Mouse (Mus musculus) lung, embryonic 14.5 days (tissue): ENCODE measurements around the gene Plekhh2. TPM values are rescaled to one million over a fixed set of nuclear protein-coding genes. Genes with fewer than 3 reads are reported as not detected.

ENCODE experiments used
- ATAC-seq: fragments of 200-750 bp; cut with Nextera tagmentation; 2 replicates; pipeline ENCODE4 v1.8.0; 2017; ENCODE audit warnings: mild to moderate bottlenecking, moderate TSS enrichment, moderate library complexity; ENCODE audit not compliant: insufficient read depth
- DNase-seq: peaks from one replicate; pipeline ENCODE4 v3.0.0-alpha.2; 2015
- H3K27ac ChIP-seq: fragments of 300-500 bp; sonication (generic); 2 replicates; pipeline ENCODE4 v1.5.1; 2014; ENCODE audit warnings: low read depth, mild to moderate bottlenecking, moderate library complexity
- H3K27me3 ChIP-seq: fragments of 300-500 bp; sonication (generic); 2 replicates; pipeline ENCODE4 v1.6.1; 2014; ENCODE audit warnings: low read length, control low read depth; ENCODE audit not compliant: insufficient read depth
- H3K36me3 ChIP-seq: fragments of 300-500 bp; sonication (generic); 2 replicates; pipeline ENCODE4 v1.6.1; 2014; ENCODE audit warnings: control low read depth; ENCODE audit not compliant: insufficient read depth
- H3K4me1 ChIP-seq: fragments of 300-500 bp; sonication (generic); 2 replicates; pipeline ENCODE4 v1.6.1; 2014; ENCODE audit warnings: antibody characterized with exemption, control low read depth; ENCODE audit not compliant: insufficient read depth
- H3K4me2 ChIP-seq: fragments of 300-500 bp; sonication (generic); 2 replicates; pipeline ENCODE4 v1.6.1; 2014; ENCODE audit warnings: mild to moderate bottlenecking
- H3K4me3 ChIP-seq: fragments of 300-500 bp; sonication (generic); 2 replicates; pipeline ENCODE4 v1.5.1; 2014; ENCODE audit warnings: low read depth, low read length
- H3K9ac ChIP-seq: fragments of 300-500 bp; sonication (generic); 2 replicates; pipeline ENCODE4 v1.6.1; 2014
- H3K9me3 ChIP-seq: fragments of 300-500 bp; sonication (generic); 2 replicates; pipeline ENCODE4 v1.6.1; 2016; ENCODE audit warnings: low read depth, low read length, control low read depth
- CTCF ChIP-seq: IDR thresholded peaks from 2 replicates; pipeline ENCODE4 v1.5.1; 2016; ENCODE audit warnings: antibody characterized with exemption, low read depth
- WGBS: fragments of 180-500 bp; shearing (Covaris S2); extraction: QIAGEN DNeasy Blood & Tissue Kit; methylation state at CpG from one replicate; pipeline ENCODE4 v1.1.7; 2014; 5-methylcytosine and 5-hydroxymethylcytosine counted together
- polyA plus RNA-seq: library from polyadenylated mRNA; unstranded; fragments of >200 nt; fragmentation: Nextera tagmentation; extraction: Ambion mirVana; gene quantifications from 2 replicates; pipeline ENCODE4 v1.2.1, GENCODE M21; 2014

Plekhh2 gene
- polyA plus RNA-seq, 1 experiment from 2014 or later, result 11.1 TPM

GRCm38 (mm10) chr17:84665053-84665452 is 153.4 kb downstream of the Plekhh2 start:
- no peak for TF ChIP-seq CTCF
- WGBS, result 35% methylated on average over 10 of the region's 10 CpGs
- H3K4me1 ChIP-seq, result 0 out of 2 replicates have a peak, but pooled peaks cover 2% of the 10 kb centered on the region
- H3K27me3 ChIP-seq, result no peaks in the 10 kb centered on the region
- no peaks in the 10 kb centered on the region for H3K9me3 ChIP-seq
- H3K4me2 ChIP-seq, result no peak overlapping the region
- H3K36me3 ChIP-seq, result no peaks in the 10 kb centered on the region
- DNase-seq (no peak), ATAC-seq (no peak)
- H3K9ac ChIP-seq, result no peak overlapping the region
- H3K27ac ChIP-seq, result no peak overlapping the region
- no peak overlapping the region for H3K4me3 ChIP-seq

- no peaks in the 10 kb centered on the region for H3K9me3 ChIP-seq
- H3K36me3 ChIP-seq, result no peaks in the 10 kb centered on the region
- WGBS, result 24% methylated on average over 9 of the region's 9 CpGs
- no peak overlapping the region for H3K27ac ChIP-seq
- 0 out of 2 replicates have a peak, but pooled peaks cover 2% of the 10 kb centered on the region for H3K4me1 ChIP-seq
- no peak for ATAC-seq
- H3K9ac ChIP-seq, result no peak overlapping the region
- no peak overlapping the region for H3K4me2 ChIP-seq
- no peak overlapping the region for H3K4me3 ChIP-seq
- DNase-seq, result no peak
- no peaks in the 10 kb centered on the region for H3K27me3 ChIP-seq
- TF ChIP-seq CTCF, result no peak
Observed at GRCm38 (mm10) chr17:84665691-84666090, 154.0 kb downstream of the Plekhh2 start.

GRCm38 (mm10) chr17:84667848-84668247 is 156.2 kb downstream of the Plekhh2 start:
- 78% methylated on average over 3 of the region's 3 CpGs for WGBS
- H3K27ac ChIP-seq, result no peak overlapping the region
- no peak overlapping the region for H3K9ac ChIP-seq
- no peaks in the 10 kb centered on the region for H3K9me3 ChIP-seq
- no peak overlapping the region for H3K4me2 ChIP-seq
- no peaks in the 10 kb centered on the region for H3K36me3 ChIP-seq
- H3K4me1 ChIP-seq, result 0 out of 2 replicates have a peak, but pooled peaks cover 2% of the 10 kb centered on the region
- no peaks in the 10 kb centered on the region for H3K27me3 ChIP-seq
- TF ChIP-seq CTCF, result no peak
- DNase-seq (no peak), ATAC-seq (no peak)
- no peak overlapping the region for H3K4me3 ChIP-seq

Other genes with a start within 250 kb of the Plekhh2 start
- 12.1 and 14.5 TPM in 2 replicates for gene Thada, start 45.7 kb upstream of the Plekhh2 start, polyA plus RNA-seq
- gene Dync2li1, start 114.6 kb downstream of the Plekhh2 start, polyA plus RNA-seq, result 33.8 and 36.5 TPM in 2 replicates
- 0.05 and 0.11 TPM in 2 replicates for gene Abcg8, start 164.4 kb downstream of the Plekhh2 start, polyA plus RNA-seq
- 0.57 and 0.70 TPM in 2 replicates for gene Abcg5, start 171.1 kb downstream of the Plekhh2 start, polyA plus RNA-seq